Mouse (Mus musculus) embryo, embryonic 10.5 days (tissue): ENCODE results near the gene Arhgap1.

ENCODE experiments used
- DNase-seq: peaks from one replicate; pipeline ENCODE4 v3.0.0-alpha.2; 2015; ENCODE audit warnings: low spot score

Arhgap1 gene

DNA sequence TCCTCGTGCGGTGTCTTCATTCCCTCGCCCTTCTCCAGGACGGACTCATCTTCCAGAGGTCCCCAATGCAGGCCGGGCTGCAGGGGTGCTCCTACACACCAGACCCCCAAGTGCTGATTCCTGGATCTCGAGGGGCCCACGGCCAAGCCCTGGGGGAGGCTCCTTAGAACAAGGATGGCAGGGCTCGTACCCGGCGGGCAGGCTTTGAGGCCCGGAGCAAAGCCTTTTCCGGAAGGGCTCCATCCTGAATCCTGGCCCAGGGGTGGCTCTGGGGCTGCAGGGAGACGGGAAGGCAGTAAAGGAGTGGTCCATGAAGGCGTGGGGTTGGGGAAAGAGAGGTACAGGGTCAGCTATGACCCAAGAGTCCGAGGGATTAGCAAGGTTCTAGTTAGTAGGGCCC lies 508 bp upstream of the Arhgap1 start:
- no peak for DNase-seq

DNA sequence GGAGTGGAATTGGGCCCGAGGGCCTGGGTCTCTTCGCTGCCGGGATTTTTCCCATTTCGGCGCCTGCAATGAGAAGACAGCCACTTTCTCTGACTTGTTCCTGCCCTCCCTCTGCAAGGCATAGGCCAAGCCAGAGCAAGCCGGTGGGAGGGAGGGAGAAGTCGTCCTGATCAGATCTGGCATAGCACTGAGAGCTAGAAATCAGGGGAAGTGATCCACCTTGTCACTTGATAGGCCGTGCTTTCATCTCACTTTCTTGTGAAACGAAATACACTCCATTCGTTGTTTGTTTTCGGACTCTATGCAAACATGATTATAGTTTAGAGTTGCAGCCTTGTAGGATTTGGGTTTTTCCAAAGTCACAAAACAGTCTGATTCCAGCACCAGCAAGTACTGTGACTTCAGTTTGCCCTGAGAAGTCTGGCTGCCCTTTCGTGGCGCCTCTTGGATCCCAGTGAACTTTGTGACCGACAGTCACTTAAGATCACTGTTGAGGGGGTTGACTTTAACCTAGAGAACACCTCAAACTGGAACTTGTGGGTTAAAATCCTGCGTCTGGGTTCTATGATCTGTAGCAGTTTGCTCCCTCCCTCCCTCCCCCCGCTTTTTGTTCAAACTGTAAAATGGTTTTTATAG lies 818 bp downstream of the Arhgap1 start:
- no peak for DNase-seq

DNA sequence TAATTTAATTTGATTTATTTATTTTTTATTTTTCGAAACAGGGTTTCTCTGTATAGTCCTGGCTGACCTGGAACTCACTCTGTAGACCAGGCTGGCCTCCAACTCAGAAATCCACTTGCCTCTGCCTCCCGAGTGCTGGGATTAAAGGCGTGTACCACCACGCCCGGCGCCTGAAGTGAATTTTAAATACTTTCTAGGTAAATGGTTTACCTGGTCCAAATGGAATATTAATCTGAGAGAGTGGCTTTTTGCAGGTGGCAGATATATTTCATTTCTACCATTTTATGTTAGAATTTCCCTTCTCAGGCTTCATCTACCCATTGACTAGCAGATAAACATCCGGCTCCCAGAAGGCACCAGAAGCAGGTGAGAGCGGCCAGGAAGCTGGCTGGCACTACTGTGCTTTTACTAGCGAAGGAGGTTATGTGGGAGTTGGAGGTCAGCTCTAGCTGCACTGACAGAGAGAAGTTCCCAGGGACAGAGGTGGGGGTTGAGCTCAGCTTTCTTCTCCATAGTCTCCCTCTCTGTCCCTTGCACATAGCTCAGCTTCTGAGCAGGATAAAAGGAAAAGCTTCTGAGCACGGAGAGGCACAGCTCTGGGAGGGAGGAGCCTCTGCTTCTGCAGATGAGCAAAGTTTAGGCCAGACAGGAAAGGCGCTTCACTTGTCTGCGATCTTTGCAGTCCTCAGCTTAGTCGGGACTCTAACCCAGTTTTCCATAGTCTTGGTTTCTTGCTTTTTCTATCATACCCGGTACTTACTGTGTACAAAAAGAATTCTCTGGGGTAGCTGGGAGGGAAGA lies 2.0 kb downstream of the Arhgap1 start:
- no peak for DNase-seq

- peak; percentile 15 for DNase-seq
These were observed 3.2 kb downstream of the Arhgap1 start for GRCm38 (mm10) chr2:91652863-91653262.

DNA sequence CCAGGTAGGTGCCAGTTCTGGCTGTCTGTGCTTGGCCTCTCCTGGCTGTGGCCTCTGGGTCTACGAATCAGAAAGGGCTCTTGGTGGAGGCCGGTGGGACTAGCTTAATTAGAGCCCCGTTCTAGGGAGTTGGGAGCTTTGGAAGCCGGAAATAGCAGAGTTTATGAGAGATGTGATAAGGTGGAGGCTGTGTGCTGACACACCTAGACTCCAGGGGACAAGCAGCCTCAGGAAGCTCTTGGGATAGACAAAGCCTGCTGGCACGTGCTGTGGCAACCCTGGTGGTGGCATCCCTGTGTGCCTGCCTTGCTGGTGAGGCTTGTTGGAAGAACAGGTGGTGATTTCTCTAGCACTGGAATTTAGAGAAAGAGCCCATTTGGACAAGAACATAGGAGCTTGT lies 5.7 kb downstream of the Arhgap1 start:
- DNase-seq, result no peak

- DNase-seq, result no peak
These were observed 6.2 kb downstream of the Arhgap1 start for GRCm38 (mm10) chr2:91655827-91656226.

DNA sequence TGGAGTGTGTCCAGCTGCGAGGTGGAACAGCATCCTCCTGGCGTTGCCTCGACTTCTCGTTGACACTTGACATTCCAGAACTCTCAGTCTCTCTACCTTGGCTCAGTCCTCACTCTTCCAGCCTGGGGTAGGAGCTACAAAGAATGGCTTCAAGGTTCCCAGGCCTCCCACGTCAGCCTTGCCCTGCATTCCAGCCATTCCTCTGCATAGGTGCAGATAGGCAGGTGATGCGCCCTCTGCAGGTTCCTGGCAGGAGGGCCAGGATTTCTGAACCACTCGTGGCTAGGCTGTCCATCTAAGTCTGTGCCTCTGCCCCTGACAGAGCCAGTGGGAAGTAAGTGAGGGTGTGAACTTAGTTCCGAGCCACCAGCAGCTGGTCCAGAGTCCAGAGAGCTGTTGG lies 7.1 kb downstream of the Arhgap1 start:
- no peak for DNase-seq

- DNase-seq, result no peak
These were observed 10.0 kb downstream of the Arhgap1 start for GRCm38 (mm10) chr2:91659657-91660056.

DNA sequence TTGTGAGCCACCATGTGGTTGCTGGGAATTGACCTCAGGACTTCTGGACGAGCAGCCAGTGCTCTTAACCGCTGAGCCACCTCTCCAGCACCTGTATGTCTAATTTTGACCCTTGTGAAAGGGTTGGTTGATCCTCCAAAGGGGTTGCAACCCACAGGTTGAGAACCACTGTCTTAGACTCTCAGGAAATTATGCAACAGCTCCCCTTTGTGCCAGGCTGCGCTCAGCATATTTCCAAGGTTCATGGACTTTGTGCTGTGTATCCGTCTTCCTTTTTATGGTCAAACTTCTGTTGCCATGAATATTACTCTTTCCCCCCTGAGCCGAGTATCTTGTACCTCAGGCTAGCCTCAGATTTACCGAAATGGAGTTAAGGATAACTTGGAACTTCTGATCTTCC lies 11.3 kb downstream of the Arhgap1 start:
- no peak for DNase-seq

GRCm38 (mm10) chr2:91664780-91665179 lies 15.1 kb downstream of the Arhgap1 start:
- no peak for DNase-seq

- DNase-seq, result no peak
These were observed 16.8 kb downstream of the Arhgap1 start for GRCm38 (mm10) chr2:91666386-91666910.

- no peak for DNase-seq
These were observed 18.1 kb downstream of the Arhgap1 start for GRCm38 (mm10) chr2:91667747-91668146.

GRCm38 (mm10) chr2:91669326-91669725 lies 19.7 kb downstream of the Arhgap1 start:
- no peak for DNase-seq

DNA sequence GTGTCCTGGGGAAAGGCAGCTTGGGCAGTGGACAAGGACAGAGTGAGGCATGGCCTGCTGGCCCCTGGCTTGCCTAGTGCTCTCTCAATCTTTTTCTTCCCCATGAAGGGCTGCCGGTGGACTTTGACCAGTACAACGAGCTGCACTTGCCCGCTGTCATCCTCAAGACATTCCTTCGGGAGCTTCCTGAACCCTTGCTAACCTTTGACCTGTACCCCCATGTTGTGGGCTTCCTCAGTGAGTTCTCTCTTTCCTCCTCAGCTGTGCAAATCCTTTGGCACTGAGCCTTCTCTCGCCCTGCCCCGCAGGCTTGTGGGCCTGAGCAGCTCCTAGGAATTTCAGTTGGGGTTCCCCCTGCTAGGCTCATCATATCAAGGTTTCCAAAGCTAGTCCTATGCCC lies 20.4 kb downstream of the Arhgap1 start:
- no peak for DNase-seq

- DNase-seq, result no peak
These were observed 23.9 kb downstream of the Arhgap1 start for GRCm38 (mm10) chr2:91673587-91673986.

DNA sequence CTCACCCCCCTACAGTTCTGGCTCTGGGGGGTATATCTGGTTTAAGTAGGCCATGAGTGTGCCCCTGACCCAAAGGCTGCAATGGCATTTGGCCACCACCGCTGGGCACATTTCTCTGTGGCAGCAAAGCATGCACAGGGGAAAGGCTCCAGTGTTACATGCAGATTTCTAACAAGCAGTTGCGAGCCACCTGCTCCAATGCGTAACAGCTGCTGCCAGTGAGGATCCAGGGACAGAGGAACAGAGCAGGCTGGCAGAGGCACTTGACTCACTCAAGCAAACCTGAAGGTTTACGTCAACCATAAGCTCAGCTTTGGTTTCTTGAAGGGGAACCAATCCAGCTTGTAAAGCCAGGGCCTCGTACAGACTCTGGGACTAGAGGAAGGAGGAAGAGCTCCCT lies 25.2 kb downstream of the Arhgap1 start:
- no peak for DNase-seq

GRCm38 (mm10) chr2:91676420-91676819 lies 26.8 kb downstream of the Arhgap1 start:
- DNase-seq, result no peak

DNA sequence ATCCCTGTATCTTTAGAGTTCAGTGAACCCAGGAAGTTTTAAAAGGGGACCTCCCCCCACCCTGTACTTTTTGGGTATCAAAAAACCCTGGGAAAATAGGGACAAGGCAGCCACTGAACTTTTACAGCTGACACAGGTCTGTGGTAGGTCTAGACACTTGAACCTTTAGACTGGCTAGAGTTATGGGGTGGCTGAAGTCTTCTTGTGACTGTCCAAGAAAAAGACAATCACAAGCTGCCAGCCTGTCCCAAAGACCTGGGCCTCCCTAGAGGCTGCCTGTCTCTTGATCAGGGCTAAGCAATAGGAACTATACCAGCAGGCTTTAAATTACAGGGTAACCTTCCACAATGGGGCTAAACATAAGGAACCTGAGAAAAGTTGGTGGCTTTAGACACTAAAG lies 27.3 kb downstream of the Arhgap1 start:
- DNase-seq, result no peak

DNA sequence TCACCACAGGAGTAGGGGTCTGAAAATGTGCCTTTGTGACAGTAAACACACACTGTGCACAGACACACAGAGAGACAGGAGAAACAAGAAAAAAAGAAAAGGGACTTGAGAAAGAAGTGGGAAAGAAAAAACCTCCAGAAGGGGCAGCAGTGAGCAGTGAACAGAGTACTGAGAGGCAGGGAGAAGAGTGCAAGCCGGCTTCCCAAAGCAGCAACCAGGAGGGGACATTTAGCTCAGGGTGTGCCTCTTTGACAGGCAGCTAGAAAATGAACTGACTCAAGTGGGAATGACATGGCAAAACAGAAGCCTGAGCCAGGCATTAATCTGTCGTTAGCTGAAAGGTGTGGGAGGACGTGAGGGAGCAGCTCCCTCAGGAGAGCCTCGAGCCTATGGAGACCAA lies 33.2 kb downstream of the Arhgap1 start:
- DNase-seq, result peak; percentile 72

DNA sequence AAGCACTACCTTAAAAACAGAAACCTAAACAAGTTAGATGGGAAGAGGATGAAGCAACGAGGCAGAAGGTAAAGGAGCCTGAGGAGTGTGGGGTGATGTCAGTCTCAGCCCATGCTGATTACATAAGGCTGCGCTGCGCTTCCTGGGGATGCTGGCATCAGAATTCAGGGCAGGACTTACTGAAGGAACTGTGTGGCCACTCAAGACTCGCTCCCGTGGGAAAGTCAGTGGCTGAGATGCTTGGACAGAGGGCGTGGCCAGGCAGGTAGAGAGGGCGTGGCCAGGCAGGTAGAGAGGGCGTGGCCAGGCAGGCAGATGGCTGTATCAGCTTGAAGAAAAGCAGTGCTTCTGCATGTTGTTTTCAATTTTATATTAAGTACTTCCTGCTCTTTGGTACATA lies 34.3 kb downstream of the Arhgap1 start:
- DNase-seq, result no peak

GRCm38 (mm10) chr2:91689452-91689851 lies 39.8 kb downstream of the Arhgap1 start:
- DNase-seq, result no peak

DNA sequence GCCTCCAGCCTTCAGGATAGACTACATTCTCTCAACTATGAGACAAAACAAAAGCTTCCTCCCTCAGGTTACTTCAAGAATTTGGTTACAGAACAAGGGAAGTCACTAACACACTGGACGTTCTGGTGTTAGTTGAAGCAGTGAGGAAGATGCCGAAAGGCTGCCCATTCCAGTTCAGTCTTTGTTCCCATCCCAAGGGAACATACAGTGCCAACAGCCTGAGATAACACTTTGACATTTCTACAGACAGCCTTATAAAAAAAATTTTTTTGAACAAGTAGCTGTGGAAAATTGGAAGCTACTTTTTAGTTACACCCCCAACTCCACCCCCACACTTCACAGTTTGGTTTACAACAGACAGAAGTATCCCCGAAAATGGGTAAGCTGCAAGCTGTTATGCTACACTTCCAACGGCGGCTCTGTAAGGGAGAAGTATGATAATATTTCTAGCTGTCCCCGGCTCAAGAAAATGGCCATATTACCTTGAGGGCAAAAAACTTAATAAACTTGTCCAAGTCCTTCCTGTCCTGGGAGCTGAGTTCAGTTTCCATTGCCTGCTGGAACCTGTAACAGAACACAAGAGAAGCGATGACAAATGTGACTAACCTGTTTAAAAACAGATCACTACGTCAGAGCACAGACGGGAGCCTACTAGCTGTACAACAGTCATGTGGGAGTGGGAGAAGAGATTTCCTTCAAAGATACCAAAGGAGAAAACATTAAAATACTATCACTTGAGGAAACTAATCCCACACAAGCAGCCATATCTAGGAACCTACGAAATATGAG lies 46.0 kb downstream of the Arhgap1 start:
- DNase-seq, result no peak

GRCm38 (mm10) chr2:91696225-91696590 lies 46.5 kb downstream of the Arhgap1 start:
- no peak for DNase-seq
